Mouse (Mus musculus): ENCODE measurements around the gene Efnb3.

Efnb3 gene

DNA sequence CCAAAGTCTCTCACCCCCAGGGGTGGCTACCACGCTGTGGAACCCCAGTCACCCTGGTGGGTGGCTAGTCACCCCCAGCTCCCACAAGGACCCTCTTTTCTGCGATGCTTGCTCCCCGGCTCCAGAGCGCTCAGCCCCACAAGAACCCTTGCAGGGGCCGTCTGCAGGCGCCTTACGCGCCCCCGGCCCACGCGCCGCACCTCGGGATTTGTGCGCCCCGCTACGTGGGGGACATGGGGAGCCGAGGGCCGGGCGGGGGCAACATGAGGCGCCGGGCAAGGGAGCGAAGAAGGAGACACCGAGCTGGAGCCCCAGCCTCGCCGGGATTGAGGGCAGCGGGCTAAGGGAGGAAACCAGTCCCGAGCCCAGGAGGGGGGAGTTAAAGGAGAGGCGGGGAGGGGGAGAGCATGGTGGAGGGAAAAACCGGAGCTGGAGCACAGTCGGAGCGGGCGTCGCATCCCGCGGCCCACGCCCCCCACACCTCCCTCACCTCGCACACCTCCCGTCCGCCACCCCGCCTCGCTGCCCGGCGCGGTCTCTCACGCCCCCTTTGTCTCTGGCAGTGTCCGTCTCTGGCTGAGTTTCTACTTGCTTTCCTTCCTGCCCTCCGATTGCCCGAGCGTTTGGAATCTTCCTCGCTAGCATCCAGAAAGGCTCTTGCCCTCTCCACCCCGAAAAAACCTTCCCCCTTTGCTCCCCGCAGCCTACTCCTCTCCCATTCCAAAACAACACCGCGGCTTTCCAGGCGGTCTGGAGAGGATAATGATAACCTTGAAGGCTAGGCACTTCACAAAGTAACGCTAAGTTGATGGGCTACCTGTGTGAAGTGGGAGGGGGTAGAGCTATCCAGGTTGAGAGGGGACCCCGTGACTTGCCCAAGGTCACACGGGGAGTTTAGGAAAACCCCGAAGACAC, at the start of gene Efnb3:
Gene Efnb3 (minus strand): TSS at position 355 of the 915 bp plus-strand sequence.
- DNase-seq, result no peak

DNA sequence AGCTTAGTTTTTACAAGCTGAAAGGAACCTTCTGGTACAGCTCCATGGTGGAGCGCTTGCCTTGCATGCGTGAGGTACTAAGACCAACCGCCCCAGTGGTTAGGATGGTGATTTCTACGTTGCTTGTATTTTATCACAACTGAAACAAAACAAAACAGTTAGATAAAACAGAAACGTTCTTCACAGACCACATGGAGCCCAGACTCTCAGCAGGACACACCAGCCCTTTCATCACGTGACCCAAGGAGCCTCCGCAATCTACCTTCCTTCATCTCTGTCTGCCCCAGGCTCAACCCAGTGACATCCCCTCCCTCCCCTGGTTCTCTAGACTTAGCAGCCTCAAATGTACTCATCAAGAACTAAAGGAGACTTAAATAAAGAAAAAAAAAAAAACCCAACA, 49.4 kb upstream of the Efnb3 start:
- DNase-seq, result no peak

DNA sequence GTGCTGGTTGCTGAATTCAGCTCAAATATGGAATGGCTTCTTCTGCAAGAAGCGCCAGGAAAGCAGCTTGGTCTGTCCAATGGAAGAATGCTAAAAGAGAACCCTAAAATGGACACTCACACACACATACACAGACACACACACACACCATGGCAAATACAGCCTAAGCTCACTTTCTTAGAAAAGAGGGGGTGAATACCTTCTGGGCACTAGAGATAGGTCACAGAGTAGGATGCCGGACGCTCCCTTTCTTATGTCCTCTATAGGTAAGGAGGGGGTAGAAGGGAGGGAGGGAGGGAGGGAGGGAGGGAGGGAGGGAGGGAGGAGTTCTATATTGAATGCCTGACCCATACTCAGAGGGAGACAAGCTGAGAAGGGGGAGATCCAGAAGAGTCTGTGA, 48.5 kb upstream of the Efnb3 start:
- DNase-seq, result no peak

DNA sequence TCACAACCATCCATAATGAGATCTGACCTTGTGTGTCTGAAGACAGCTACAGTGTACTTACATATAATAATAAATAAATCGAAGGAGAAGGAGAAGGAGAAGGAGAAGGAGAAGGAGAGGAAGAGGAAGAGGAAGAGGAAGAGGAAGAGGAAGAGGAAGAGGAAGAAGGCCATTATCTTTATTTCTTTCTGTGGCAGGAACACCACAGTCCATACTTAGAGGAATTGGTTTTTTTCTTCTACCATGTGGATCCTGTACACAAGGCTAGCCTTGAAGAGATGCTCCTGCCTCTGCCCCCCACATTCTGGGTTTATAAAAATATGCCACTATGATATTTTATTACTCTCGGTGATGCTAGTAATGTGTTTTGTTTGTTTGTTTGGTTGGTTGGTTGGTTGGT, 46.8 kb upstream of the Efnb3 start:
- no peak for DNase-seq

DNA sequence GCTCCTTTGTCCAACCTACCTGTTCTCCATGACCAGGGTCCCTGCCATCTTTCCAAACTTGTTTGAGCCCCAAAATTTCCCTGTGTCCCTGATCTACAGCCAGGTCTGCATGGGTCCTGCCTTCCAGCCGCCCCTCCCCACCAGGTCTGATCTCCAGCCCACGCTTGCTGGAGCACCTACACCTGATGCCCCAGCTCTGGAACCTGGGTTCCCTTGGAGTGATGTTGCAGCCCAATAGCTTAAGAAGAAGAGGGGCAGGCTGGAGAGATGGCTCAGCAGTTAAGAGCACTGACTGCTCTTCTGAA, 46.4 kb upstream of the Efnb3 start:
- DNase-seq, result no peak

DNA sequence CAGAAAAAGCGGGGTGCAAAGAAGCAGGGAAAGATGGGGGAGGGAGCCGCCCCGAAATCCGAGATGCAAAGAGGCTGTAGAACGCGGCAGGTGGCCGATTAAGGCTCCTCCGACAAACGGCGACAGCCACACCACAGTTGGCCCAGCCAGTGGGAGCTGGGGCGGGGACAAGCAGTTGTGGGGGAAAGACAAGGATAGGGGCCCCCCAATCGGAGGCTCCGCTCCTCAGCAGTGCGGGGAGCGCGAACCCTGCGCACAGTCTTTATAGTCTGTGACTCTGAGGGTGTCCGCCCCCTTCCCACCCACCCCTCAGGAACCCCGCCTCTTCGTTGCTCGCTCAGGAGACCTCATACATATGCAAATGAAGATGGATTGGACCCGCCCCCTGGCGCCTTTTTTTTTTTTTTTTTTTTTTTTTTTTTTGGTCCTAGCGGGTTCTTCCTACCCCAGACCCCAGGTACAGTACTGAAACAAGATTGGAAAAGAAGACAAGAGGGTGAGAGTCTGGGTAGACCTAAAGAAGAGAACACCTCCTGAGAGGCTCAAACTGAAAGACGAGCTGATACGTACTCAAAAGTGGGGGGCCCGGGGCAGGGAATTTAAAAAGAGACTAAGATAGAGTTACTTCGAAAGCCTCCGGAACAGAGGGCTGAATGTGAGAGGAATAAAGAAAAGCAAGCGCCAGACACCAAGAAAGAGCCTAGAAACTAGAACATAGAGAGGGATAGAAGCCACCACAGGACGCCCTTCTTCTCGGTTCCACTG, 45.9 kb upstream of the Efnb3 start, which contains the start of gene Atp1b2:
Gene Atp1b2 (minus strand): TSS at position 217 of the 765 bp plus-strand sequence.
- DNase-seq, result peak; percentile 90

DNA sequence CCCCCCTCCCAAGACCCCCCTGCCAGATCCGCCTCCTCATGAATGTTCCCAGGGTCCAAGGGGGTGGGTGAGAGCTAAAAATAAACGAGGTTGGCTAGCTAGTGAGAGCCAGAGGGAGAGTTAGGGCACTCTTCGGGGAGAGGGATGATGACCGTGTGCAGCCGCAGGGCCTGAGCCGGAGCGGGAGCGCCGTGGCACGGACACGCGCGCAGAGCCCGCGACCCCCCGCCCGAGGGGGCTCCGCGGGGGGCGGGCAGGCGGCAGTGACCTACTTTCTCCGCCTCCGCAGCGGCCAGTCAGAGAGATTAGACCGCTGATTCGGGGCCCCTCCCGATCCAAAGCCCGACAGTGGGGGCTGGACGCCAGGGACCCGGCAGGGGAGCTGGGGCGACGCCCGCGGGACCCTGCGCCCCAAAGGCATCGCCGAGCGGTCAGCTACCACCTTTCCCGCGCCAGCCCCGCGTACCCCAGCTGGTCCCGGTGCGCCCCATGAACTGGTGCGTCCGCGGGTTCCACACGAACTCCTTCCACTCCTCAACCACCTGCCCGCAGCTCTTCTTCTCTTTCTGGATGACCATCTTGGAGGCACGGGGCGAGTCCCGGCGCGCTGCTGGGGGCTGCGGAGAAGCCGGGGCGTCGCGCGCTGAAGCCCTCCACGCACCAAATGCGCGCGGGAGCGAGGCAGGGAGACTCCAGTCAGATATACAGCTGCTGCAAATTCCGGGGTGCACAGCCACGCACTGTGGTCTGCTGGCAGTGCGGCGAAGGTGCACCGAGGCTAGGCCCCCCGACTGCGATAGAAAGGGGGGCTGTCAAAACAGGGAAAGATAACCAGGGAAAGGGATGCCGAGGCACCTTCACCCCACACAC, 45.0 kb upstream of the Efnb3 start:
- DNase-seq, result peak; percentile 85

DNA sequence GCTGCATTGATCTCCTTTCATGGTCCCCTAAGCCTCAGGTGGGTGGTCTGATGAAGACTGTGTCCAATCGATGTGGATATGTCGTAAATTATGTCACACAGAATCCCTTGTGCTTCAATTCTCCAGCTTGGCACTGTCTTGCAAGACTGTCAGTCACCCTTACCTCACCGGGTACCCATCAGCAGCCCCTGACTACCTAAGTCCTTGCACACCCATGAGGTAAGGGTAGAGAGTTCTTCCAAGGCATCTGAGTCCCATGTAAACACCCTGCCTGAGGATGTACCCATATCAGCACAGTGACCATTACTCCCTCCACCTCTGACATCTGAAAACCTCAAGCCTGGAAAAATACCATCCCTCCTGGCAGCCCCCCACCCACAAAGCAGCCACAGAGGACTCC, 44.3 kb upstream of the Efnb3 start:
- DNase-seq, result no peak

DNA sequence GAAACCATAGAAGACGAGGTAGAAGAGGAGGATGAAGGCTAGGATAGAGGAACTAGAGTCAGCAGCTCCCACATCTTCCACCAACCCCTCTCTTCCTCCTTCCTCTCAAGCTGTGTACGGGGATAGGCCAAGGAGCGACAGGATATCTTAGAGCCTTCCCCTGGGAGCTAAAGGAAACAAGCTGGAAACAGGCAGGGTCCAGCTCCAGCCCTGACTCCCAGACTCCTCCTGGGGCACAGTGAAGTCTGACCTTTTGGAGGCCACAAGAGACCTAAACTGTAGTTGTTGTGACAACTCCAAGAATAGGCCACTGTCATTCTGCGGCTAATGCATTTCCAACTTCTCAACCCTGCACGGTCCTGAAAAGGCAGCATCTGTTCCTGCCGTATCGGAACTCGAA, 43.5 kb upstream of the Efnb3 start:
- no peak for DNase-seq

DNA sequence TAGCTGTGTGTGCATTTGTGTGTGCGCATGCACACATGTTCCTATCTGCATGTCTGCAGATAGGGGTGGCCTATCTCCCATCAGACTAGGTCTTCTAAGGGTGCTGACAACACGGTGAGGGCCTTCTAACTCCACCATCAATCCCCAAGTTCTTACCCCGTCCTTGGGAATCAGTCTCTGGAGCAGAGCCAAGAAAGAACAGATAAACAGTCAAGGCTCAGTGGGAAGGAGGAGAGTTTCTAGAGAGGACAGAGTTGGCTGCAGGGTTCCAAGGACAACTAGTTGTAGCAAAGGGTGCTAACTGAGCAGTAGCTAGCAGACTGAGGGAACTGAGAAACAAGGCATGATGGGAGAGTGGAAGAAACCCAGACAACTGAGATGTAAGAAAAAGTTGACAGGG, 41.8 kb upstream of the Efnb3 start:
- no peak for DNase-seq

DNA sequence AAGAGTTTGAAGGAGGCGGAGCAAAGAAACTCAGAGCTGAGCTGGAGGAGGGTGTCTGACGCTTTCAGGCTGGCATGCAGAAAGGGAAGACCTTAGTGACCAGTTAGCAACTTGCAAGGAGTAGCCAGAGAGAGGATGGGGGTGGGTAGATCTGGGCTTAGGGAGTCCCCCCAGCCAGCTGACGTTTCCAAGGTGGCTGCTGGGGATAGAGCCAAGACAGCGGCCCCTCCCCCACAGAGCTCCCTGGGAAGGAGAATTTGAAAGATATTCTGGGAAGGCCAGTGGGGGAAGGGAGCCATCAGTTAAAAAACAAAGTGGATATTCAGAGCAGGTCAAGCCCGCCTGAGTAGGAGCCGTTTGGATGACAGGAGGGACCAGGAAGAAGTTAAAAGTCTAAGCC, 40.1 kb upstream of the Efnb3 start:
- peak; percentile 61 for DNase-seq

DNA sequence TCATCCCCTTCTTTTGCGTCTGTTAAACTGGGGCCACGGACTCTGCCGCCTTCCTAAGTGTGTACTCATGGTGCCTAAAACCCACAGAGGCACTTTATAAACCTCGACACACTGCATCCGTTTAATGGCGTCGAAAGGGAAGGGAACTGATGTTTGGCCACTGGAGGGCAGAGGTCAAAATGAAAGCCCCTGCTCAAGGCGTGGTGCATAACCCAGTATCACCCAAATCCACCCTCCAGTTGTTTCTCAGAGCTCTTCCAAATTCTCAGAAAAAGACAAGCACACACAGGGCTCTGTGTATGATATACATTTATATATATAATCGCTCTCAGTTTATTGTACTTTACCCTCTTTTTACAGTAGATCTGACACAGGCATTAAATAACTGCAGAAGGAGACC, 39.4 kb upstream of the Efnb3 start:
- DNase-seq, result no peak

DNA sequence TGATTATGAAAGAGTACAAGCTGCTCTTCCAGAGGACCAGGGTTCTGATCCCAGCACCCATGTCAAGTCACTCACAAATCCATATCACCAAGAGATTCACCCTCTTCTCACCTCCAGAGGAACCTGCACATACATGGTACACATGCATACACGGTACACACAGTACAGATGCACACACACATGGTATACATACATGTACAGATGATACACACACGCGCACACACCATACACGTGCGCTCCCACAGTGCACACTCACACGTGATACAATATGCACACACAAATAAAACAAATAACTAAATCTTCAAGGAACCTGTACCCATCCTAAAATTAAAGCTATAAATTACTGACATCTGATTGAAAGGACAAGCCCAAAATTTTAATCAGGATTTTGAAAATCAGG, 34.8 kb upstream of the Efnb3 start:
- DNase-seq, result no peak

DNA sequence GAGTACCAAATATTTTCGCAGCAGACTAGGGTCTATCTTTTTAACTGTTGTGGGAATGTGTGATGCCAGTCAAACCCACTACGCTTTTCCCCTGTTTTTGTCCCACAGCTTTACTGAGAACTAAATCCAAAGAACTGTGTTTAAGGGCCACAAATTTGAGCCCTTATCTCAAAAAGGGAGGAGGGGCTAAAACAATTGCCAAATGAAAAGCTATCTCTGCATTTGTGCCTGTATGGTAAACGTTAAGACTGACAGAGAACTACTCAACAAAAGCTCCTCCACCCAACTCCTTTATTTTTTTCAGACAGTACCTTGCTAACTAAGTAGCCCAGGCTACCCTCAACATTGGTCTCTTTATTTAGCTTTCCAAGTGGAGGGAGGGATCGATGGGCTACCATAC, 32.8 kb upstream of the Efnb3 start:
- no peak for DNase-seq

DNA sequence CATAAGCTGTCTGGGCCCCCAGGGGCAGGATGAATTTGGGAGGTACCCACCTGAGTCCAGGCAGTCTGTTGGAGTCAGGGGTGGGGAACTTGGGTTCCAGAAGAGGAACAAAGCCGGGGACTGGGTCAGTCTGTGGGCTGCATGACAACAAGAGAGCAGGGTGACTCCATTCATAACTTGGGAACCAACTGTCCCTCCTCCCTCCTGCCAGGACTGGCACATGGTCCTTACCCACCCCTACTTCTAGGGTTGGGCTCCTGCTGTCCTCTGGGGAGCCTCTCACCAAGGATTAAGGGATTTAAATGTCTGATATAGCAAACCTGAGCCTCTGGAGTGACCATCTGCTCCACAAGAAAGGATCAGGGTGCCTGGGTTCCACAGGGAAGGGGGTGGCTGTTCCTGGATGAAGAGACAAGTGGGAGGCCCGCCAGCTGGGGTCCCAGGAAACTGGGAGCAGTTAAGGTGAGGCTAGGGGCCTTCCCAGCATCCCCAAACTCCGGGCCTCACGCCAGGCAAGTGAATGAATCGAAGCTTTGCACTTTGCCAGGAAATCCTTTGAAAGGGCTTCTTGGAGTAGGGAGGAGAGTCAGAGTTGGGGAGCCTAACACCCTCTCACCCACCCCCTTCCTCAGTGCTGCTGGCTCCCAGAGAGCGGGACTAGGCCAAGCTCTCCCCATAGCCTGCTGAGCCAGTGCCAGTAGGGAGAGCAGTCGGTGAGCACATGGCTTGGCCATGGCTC, 32.1 kb upstream of the Efnb3 start:
- peak; percentile 40 for DNase-seq

DNA sequence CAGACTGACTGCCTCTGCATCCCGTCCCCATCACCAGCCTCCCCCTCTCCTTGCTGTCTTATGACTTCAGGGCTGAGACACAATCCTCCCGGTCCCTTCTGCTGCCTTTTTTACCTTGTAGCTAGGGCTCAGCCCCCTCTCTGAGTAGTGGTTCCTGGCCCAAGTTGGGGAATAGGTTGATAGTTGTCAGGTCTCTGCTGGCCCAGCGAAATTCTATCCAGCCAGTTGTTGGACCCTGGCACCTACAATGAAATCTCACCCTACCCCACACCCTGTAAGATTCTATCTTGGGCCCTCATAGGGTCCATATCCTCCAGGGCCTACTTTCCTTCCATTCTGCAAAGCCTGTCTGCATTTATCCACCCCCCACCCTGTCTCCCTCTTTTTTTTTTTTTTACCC, 31.4 kb upstream of the Efnb3 start:
- no peak for DNase-seq

DNA sequence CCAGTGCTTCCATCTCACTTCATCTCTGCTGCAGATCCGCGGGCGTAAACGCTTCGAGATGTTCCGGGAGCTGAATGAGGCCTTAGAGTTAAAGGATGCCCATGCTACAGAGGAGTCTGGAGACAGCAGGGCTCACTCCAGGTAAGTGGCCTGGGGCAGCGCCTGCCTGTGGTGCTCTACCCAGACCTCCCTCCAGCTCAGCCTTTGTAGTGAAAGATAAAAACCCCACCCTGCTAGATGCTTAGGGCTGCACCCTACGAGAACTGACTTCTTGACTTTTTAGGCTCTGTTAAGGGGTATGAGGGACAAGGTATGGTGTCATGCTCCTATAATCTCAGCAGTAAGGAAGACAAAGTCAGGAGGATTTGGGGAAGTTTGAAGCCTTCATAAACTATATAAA, 30.6 kb upstream of the Efnb3 start:
- DNase-seq, result no peak

DNA sequence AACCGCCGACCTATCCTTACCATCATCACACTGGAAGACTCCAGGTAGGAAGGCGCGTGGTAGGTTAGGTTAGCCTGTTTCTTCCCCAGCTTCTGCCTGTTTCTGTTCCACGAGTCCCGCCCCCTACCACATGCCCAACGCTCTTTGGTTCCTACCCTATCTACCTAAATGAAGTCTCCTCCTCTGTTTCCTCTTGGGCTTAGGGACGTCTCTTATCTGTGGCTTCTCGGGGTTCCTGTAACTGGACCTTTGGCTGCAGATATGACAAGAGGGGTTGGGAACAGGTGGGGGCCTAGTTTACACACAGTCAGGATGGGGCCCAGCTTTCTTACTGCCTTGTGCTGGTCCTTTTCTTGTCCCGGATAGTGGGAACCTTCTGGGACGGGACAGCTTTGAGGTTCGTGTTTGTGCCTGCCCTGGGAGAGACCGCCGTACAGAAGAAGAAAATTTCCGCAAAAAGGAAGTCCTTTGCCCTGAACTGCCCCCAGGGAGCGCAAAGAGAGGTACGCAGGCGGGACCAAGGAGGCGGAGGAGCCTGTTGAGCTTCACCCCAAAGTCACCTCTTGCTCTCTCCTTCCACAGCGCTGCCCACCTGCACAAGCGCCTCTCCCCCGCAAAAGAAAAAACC, 29.3 kb upstream of the Efnb3 start:
- no peak for DNase-seq

DNA sequence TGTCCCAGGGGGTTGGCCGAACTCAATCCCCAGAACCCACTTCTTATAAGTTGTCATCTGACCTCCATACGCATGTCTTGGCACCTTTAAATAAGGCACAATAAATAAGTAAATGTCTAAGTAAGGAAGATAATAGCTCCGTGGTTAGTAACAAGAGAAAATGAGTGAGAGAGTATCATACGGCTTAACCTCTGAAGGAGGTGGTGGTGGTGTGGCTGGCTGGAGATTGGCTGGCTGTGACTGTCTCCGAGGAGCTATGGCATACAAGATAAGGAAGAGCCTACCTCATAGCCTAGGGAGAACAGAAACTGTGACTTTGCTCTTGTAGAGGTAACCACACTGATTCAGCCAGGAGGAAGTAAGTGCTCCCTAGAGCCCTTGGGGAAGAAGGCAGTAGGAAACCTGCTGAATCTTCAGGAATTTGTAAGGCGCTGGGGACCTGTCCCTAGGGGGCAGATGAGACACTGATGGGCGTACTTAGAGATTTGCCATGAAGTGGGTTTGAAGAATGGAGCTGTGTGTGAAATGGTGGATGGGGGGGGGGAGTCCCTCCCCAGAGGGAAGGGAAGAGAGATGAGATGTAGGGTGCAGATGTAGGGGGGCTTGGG, 25.8 kb upstream of the Efnb3 start:
- no peak for DNase-seq

DNA sequence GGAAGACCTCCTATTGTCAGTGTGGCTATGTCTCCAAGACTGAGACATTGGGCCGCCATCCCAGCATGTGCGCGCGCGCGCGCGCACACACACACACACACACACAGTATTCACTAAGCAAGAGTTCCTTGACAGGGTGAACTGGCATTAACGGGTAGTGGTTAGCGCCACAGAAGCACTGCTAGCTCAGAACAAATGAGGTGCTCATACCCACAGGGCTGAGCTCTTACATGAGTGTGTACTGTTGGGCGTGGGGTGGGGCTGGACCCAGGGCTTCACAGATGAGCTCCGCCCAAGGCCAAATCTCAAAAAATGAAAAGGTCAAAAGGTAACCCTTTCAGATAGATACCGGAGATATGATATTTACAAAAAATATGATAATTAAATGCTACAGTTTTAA, 24.9 kb upstream of the Efnb3 start:
- DNase-seq, result no peak

DNA sequence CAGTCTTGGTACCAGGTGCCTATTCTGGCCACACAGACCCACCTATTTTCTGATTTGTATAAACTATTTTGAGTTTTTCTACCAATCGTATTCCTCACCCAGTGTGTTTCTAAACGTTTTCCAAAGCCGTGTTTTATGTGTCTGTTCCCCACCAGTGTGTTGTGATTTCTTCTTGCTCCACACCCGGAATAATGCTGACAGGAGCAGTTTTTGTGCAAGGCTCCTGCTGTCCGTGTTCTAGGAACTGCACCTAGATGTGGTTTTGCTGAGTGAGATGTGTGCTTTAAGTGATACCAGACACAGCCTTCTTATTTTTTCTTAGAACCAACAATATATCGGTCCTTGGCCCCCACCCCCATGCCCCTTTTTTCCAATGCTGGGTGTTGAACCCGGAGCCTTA, 24.0 kb upstream of the Efnb3 start:
- no peak for DNase-seq
